Mouse (Mus musculus): ENCODE data around the gene St5. TPM values are rescaled to one million over a fixed set of nuclear protein-coding genes. Genes with fewer than 3 reads are reported as not detected.

The St5 gene
- total RNA-seq, 2 experiments from 2014 or later, result 14.1 to 15.1 TPM

- no peak for DNase-seq (ENCODE audit: low spot score in 2 of 2)
- intact Hi-C loops (cut with DNase I), result no loop called here
These were observed 123.7 kb downstream of the St5 start for GRCm38 (mm10) chr7:109579585-109580307.

- intact Hi-C loops (cut with DNase I), result no loop called here
- peak in 1 of 2 experiments; percentile 64 for DNase-seq (ENCODE audit: low spot score in 2 of 2)
These were observed 124.4 kb downstream of the St5 start for GRCm38 (mm10) chr7:109578880-109579584.

- DNase-seq (ENCODE audit: low spot score in 2 of 2), result peak in 1 of 2 experiments; percentile 53
- intact Hi-C loops (cut with DNase I), result no loop called here
These were observed 126.8 kb downstream of the St5 start for GRCm38 (mm10) chr7:109576321-109577314.

- peak in 1 of 2 experiments; percentile 29 for DNase-seq (ENCODE audit: low spot score in 2 of 2)
- intact Hi-C loops (cut with DNase I), result no loop called here
These were observed 129.2 kb downstream of the St5 start for GRCm38 (mm10) chr7:109574166-109574565.

- intact Hi-C loops (cut with DNase I), result no loop called here
- DNase-seq (ENCODE audit: low spot score in 2 of 2), result no peak
These were observed 135.0 kb downstream of the St5 start for GRCm38 (mm10) chr7:109568391-109568892.

- DNase-seq (ENCODE audit: low spot score in 2 of 2), result no peak
- intact Hi-C loops (cut with DNase I), result no loop called here
These were observed 136.3 kb downstream of the St5 start for GRCm38 (mm10) chr7:109566841-109567768.

- intact Hi-C loops (cut with DNase I), result no loop called here
- no peak for DNase-seq (ENCODE audit: low spot score in 2 of 2)
These were observed 137.1 kb downstream of the St5 start for GRCm38 (mm10) chr7:109566327-109566726.

- intact Hi-C loops (cut with DNase I), result no loop called here
- no peak for DNase-seq (ENCODE audit: low spot score in 2 of 2)
These were observed 139.5 kb downstream of the St5 start for GRCm38 (mm10) chr7:109563775-109564362.

GRCm38 (mm10) chr7:109562676-109563075 lies 140.7 kb downstream of the St5 start:
- DNase-seq (ENCODE audit: low spot score in 2 of 2), result no peak
- intact Hi-C loops (cut with DNase I), result no loop called here

- intact Hi-C loops (cut with DNase I), result no loop called here
- DNase-seq (ENCODE audit: low spot score in 2 of 2), result no peak
These were observed 141.2 kb downstream of the St5 start for GRCm38 (mm10) chr7:109562154-109562599.

GRCm38 (mm10) chr7:109561466-109562153 lies 141.8 kb downstream of the St5 start:
- intact Hi-C loops (cut with DNase I), result no loop called here

GRCm38 (mm10) chr7:109559536-109559935 lies 143.9 kb downstream of the St5 start:
- intact Hi-C loops (cut with DNase I), result no loop called here
- peak in 1 of 2 experiments; percentile 6 for DNase-seq (ENCODE audit: low spot score in 2 of 2)

More at GRCm38 (mm10) chr7:109561466-109562153, 141.8 kb downstream of the St5 start:
- no peak for DNase-seq (ENCODE audit: low spot score in 2 of 2)

- intact Hi-C loops (cut with DNase I), result loop anchor here (5.0 kb wide), 1 partner anchor 71 kb away; no protein-coding TSS in a partner anchor
- peak in 1 of 2 experiments; percentile 35 for DNase-seq (ENCODE audit: low spot score in 2 of 2)
These were observed 156.7 kb downstream of the St5 start for GRCm38 (mm10) chr7:109546726-109547125.

GRCm38 (mm10) chr7:109546186-109546585 lies 157.2 kb downstream of the St5 start:
- DNase-seq (ENCODE audit: low spot score in 2 of 2), result no peak
- intact Hi-C loops (cut with DNase I), result loop anchor here (5.0 kb wide), 1 partner anchor 71 kb away; no protein-coding TSS in a partner anchor

GRCm38 (mm10) chr7:109545255-109545993 lies 158.0 kb downstream of the St5 start:
- DNase-seq (ENCODE audit: low spot score in 2 of 2), result peak in 1 of 2 experiments; percentile 48
- intact Hi-C loops (cut with DNase I), result loop anchor here (5.0 kb wide), 1 partner anchor 72 kb away; no protein-coding TSS in a partner anchor

GRCm38 (mm10) chr7:109544792-109545191 lies 158.6 kb downstream of the St5 start:
- DNase-seq (ENCODE audit: low spot score in 2 of 2), result no peak
- intact Hi-C loops (cut with DNase I), result loop anchor here (5.0 kb wide), 1 partner anchor 73 kb away; no protein-coding TSS in a partner anchor

GRCm38 (mm10) chr7:109542364-109542628 lies 161.1 kb downstream of the St5 start:
- DNase-seq (ENCODE audit: low spot score in 2 of 2), result no peak
- intact Hi-C loops (cut with DNase I), result no loop called here

Measured in left cerebral cortex, postnatal 25 days (tissue).